Mouse (Mus musculus) R1 (cell line): ENCODE measurements at regions not wholly inside any gene's neighbourhood (a gene's known extent, or its start where the extent isn't known, plus 50 kb on each side); places are given as distances from the start of the nearest gene placed in this dataset.
A peak's percentile ranks its signal among the peaks of the same experiment; 100 is the strongest.

ENCODE experiments used
- DNase-seq: peaks from one replicate; pipeline ENCODE4 v3.0.0-alpha.2; 2018; ENCODE audit warnings: low read depth, low spot score

DNA sequence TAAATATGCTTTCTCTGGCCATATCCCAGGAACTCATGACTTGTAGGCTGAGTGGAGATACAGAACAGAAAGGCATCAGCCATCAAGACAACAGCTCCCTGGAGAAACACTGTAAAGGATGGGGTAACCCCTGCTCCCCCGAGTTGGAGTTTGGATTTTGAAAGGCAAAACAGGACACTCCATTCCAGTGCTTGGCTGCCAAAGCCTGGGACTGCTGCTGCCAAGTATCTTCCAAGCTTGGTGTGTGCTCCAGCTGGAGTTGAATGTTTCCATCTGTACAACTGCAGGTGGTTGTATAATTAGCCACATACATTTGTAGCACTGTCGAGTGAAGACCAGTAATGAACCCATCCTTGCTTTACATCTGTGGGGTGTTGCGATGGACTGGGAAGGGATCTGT, 62.1 kb downstream of the 4933412E24Rik start:
- no peak for DNase-seq

DNA sequence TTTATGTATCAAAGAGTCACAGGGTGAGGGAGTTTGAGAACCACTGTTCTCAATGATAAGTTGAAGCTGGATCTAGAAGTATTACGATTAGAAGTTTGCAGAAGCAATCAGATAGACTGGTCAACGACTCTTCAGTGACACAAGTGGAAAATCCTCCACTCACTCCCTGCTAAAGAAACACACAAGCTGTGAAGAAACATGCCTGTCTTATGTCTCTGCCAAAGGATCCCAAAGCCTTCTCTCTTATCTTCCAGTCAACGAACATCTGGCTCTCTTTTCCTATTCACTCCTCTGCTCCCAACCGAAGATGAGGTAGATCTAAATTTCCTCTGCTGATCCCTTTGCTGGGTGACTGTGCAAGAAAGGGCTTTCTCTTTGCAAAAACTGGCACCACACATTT, 62.6 kb downstream of the 4933412E24Rik start:
- no peak for DNase-seq

DNA sequence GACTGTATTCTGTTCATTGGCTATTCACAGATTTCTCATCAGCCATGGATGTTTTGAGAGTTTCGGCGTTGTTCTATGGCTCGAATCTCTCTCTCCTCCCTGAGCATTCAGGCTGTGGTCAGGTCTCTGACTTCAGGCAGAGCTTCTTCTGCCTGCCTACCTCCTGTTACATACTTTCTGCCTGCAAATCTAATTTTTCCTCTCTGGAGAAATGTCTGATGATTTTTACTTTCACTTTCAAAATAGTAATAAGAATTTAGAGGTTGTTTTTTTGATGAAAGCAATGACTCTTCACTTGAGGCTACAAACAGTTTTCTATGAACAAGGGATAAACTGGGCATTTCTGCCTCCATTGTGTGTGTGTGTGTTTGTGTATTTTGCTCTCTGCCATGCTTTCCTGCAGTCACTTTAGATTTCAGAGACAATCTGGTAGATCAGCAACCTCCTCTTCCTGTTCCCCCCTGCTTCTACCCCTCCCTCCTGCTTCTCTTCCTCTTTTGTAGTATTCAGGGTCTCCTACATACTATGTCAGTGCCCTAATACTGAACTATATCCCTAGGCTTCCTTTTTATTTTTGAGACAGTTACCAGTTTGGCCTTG, 65.7 kb downstream of the 4933412E24Rik start:
- DNase-seq, result no peak

DNA sequence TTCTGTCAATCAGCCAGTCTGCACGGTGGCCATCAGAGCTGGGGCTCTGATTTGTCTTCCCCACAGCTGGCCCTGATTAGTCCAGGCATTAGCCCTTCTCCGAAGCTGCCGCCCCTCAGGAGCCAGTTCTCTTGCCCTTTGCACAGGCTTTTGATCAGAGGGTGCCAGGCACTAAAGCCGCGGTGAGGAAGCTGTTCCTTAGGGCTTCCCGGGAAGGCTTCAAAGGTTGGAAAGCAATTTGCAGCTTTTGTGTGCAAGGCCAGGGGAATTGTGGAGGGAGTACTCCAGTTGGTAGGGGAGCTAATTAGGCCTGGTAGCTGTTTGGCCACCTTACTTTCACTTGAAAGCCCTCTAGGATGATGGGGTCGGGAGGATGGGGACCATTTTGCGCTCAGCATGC, 71.2 kb downstream of the 4933412E24Rik start:
- no peak for DNase-seq

DNA sequence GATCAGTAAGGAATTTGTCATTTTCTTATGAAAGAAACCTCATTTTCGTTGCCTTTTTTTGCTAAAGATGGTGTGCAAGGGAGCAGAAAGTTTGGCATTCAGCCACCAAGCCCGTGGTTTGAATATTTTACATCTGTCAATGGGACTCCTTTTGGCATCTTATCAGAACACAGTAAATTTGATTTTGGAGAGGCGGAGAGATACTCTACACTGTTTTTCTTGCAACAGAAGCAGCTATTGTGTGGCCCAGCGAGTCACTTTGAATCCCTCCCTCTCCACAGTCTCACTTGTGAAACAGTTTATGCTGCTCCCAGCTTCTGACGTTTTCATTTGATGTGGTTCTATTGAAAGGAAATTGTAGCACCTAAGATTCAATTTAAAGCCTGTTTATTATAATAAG, 79.9 kb downstream of the 4933412E24Rik start:
- no peak for DNase-seq

DNA sequence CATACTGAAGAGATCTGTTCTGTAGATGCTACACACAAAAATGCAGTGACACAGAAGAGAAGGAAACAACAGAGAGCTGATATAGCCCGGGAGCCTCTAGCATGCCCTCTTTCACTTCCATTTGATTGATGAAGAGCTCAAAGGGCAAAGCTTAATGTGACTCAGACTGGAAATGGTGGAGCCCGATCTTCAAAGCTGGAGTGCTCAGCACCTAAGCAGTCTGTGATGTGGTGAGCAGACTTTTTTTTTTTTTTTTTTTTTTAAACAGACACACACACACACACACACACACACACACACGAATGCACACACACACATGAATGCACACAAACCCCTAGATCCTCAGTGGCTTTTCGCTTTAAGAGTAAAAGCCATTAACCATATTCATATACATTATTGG, 102.6 kb downstream of the 4933412E24Rik start:
- no peak for DNase-seq

DNA sequence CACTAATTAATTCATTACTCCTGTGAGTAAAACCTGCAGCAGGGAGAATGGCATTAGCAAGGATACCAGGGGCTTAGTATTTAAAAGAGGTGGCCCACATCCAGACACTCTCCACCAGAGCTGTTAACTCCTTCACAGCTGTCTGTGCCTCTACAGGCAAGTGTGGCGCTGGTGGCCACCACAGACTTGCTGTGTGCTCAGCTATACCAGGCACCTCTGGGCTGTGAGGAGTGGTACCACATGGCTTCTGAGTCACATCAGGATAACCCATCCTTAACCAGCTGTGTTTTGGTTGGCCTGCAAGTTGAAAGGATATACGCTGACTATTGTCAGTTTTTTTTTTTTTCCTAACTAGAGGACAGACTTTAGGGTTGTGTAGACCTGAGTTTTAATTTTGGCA, 108.1 kb downstream of the 4933412E24Rik start:
- DNase-seq, result no peak

DNA sequence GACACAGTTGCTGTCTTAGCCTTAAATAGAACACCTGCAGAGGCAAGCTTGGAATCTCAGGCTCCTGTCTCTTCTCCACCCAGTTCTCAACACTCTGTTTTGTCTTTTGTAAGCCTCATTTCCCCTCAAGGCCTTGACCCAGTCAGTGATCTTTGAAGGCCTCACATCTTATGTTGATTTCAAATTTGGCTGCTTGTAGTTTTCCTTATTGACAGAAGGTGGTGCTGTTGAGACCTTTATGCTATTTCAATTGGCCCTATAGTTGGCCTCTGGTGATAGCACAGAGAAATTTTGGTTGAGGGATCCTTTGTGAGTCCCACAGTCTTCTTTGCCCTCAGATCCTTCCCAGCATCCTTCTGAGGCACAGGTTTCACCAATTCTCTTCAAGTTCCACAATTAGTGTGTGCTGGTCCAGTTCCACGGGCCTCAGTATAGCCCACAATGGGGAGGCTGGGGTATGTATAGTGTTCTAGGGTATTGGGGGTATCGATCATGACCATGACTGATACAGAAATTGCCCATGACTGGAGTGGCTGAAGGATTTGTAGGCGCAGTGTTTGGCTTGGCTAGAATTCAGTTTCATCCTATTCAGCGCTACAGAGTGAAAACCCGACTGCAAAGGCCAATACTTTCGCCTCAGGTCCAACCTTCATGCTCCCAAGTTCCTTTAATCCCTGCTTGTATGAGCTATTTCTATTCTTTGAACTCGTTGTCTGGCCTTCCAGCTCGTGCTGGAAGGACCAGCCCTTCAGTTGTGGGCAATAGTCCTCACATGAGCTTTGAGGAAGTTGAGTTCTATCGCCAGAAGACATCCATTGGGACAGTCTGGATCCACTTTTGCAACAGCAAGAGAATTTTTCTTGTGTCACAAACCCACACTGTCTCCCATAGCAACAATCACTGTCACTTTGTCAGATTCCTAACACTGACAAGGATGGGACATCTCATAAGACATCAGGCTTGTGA, 110.3 kb downstream of the 4933412E24Rik start:
- peak; percentile 59 for DNase-seq

DNA sequence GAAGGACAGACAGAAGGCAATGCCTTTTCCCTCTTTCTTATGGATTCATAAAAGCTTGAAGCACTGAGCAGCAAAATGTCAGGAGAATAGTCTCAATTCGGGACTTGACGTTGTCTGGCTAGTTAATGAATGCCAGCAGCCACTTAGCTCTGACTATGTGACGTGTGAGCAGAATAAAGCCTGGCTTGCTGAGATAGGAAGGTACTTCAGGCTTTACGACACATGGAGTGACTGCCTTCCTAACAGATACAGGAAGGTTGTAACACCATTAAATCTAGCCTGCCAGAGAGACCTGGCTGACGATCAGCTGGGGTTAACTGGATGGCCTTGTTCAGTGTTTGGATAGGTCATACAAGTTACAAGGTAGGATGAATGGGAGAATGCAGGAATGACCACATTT, 111.7 kb downstream of the 4933412E24Rik start:
- DNase-seq, result no peak

DNA sequence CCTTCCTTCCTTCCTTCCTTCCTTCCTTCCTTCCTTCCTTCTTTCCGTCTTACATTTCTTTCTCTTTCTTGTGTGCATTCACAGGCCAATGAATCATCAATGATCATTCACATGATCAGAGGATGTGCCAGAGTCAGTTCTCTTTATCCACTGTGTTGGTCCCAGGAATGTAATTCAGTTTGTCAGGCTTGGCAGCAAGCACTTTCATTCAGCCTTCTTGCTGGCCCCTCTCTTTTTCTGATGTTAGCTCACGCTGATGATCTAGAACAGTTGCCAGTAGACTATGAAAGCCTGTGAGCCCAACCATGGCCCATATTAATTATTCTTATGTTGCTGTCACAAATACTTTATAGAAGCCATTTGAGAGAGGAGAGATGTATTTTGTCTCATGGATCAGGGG, 127.4 kb downstream of the 4933412E24Rik start:
- no peak for DNase-seq

DNA sequence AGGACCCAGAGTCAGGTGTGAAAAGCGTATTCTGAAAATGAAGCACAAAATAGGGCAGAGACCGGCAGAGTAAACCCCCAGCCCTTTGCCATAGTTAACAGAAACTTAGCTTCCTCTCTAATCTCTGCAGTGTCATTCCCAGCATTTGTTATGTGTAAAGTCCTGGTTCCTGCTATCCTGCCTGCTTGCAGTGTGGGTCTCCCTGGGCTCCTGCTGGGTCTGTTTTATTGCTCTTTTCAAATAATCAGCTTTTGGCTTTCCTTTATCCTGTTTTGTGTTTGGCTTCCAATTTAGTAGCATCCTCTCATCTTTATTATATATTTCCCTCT, 128.3 kb downstream of the 4933412E24Rik start:
- DNase-seq, result no peak

DNA sequence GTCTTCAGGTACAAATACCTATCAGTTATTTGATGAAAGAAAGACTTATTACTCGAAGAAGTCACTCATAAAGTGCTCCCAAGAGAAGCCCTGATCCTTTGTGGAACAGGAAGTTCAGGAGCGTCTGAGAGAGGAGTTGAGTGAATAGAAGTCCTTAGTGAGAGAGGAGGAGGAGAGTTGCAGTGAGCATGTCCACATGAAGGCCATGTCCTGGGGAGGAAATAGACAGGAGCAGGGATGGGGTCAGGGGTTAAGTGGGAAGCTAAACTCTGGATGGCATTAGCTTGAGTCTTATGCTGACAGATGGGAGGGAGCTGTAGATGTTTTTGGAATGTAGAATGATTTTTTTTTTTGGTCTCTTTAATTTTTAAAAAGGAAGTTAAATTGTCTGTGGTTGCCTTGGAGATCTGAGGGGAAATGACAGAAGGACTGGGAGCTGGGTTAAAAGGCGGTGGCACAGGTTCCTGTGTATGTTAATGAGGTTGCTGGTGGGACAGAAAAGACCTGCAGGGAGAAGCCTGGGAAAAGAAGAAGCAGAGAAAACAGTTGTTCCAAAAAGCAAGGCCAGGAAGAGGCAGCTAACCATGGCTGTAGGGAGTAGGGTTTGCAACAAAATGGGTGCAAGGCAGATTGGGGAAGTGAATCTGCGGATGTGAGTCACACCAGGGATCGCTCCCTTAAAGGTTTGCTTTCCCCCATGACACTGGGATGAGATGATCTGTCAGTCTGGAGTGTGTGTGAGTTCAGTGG, 128.9 kb downstream of the 4933412E24Rik start:
- peak; percentile 8 for DNase-seq

DNA sequence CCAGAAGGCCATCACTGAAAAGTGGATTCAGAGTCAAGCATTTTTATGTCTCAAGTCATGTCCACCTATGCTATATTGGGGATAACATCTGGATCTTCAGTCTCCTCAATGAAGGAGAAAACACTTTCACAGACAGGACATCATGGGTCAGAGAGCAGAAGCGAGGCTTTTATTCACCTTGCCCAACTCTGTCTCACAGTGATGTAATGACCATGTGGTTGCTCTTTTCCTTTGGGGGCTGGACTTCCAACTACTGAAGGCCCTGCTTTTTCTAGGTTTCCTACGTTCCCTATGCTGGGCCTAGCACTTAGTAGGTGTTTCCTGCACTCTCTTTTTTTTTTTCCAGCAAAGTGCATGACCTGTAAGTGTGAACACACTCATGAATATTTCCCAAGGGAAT, 130.4 kb downstream of the 4933412E24Rik start:
- DNase-seq, result no peak

DNA sequence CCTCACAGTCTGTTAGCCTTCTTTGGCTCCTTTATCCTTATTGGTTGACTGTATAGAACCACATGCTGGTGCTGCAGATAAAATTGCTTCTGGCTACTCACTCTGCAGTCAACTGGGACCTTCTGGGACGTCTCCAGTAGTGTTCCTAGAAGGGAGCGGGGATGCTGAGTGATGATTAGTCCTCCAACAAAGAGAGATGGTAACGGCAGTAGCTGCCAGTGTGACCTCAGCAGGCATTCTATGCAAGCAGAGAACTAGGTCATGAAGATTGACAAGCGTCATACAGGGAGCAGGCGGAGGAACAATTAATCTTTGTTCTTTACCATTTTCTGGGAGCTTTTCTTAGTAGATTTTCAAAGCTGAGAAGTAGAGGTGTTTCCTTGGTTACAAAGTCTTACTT, 134.0 kb downstream of the 4933412E24Rik start:
- DNase-seq, result no peak

DNA sequence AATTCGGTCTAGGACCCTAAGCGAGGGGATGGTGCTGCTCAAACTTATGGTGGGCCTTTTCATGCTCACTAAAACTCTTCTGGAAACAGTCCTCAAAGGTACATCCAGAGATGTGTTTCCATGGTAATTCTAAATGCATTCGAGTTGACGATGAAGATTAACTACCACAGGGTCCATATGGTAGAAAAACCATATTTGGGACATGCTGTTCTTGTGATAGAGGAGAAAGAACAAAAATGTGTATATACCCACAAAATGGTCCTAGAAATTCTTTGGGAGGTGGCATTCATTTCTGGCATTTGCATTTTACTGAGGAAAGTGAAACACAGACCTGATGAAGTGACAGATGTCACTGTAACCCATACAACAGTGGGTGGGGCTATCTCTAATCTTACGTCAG, 136.0 kb downstream of the 4933412E24Rik start:
- DNase-seq, result no peak

DNA sequence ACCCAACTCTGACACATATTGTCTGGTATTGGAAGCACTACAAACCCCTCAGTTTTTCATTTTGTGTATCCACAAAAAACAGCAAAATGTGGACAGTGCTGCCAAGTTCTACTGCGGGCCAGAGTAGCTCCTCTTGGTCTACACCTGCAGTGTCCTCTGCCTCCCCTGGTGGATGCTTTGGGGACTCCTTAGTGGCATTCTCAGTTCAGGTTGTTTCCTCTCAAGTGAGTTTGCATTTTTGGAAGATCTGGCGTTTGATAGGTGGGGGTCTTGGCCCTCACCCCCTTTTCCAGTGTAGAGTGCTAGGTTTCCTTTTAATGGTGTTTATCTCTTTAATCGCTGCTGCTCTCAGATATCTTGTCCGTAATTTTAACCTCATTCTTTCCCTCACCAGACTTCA, 137.1 kb downstream of the 4933412E24Rik start:
- DNase-seq, result peak; percentile 31

DNA sequence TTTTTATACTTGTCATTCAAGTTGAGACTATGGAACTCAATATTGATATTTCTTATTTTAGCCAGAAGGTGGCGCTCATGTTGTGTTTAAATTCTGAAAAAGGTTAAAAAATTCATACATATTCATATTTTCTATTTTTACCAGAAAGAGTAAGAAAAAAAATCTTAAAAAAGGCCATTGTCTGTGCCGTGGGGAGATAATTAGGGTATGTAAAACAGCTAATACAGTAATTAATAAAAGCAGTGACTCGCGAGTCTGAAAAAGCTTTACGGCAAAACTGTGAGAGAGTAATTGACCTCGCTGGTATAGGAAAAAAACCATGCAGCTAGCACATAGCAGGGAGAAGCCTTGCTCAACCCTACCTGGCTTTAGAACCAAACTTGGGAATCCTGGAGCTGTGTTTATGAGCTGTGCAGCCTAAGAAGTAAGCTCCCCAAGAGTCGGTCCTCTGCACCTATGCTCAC, 140.1 kb downstream of the 4933412E24Rik start:
- no peak for DNase-seq

DNA sequence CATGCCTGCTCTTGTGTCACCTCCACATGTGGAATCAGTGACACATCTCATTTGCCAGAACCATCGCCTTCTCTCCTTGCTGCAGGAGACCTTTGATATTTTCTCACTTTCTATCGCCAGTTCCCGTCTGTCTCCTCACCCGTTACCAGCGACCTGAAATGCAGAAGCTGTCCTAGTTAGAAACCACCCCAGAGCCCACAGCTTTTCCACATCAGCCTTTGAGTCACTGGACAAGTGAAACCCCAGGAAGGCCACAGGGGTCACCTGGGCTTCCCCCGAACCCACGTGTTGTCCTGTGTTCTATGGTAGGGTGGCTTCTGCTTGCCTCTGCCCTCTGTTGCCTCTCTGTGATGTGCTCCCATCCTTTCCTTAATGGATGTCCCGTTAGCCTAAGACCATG, 149.7 kb downstream of the 4933412E24Rik start:
- DNase-seq, result no peak

DNA sequence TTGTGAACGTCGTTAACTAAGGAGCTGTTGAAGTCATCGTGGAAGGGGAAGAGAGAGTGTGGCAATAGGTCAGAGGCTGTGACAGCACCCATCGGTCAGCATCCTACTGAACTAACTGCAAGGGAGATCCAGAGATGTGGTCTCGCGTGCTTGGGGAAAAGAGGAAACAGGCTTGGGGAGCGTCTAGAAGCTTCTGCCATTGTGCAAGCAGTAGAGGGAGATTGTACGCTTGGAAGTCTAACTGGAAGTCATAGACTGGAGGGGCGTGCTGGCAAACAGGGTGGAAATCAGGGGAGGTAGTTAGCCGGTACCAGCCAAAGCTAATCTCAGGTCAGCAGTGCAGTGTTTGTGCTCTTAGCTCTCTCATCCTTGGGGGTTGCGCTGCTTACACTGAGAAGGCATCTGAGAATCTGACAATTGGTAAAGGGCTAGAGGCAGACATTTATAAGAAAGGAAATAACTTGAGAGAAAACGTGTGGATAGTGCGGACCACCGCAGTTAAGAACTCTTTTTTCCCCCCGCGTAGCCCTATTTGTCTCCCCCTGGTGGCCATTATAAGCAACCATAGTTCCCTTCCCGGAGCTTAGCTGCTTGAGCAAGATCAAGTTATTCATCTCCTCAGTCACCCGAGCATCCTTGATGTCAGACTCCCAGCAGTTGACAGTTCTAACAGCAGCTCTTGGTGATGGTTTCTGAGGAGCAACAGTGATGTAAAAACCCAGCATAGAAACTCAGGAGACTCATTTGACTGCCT, 151.5 kb downstream of the 4933412E24Rik start:
- DNase-seq, result peak; percentile 69

DNA sequence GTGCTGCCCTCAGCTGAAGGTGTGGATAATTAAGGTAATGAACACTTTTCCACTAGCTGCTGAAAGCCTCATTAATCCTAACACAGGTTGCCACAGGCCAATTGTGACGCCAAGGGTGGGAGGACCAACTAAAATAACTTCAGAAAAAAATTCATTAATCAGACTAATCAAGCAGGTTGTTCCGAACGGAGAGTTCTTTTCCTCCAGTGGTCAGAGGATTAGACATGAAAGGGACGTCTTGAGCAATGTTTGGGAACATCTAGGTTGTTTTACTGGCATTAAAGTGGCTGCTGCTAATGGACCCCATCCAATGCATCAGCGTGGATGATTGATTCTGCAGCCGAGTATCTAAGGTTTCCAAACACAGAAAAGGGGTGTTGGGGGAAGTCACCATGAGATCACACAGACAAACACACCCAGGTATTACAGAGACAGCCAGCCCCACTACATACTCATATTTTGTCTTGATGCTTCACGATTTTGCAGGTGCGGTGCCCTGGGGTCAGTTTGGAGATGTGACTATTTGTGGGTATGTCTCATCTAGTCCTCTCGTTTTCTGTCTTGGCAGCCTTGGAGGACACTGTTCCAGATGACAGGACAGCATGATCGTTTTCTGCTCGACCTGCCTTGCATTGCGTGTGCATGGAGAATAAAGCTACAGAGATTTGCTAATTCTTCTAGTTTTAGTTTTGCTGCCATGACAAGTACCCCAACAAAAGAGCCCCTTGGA, 164.0 kb downstream of the 4933412E24Rik start:
- no peak for DNase-seq

DNA sequence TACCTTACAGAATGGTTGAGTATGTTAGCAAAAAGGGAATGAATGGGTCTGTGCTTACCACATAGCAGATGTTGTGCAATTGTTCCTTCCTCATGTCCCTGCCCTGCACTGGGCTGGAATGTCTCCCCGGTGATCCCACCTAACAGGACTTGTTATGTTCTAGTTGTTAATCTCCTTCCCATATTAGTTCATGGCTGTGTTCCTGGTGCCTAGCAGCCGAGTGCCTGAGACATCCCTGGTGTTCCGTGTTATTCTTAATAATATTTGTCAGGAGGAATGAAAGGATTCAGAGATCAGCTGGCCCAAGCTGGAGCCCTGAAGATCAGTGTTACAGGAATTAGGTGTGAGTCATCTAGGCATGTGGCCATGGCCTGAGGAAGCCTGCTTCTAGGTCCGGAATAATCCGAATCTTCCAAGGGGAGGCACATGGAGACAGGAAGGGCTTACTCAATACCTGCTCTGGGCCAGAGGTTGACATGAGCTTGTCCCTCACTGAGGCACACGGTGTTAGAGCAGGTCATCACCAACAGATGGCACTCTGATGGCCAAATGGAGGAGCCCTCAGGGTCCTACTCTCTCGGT, 171.2 kb downstream of the 4933412E24Rik start:
- no peak for DNase-seq
